Mouse (Mus musculus) c-Kit-positive CD71-negative TER-119-negative erythroid progenitor cells, embryonic 14.5 days (primary cell): ENCODE data around the gene Mustn1.

Experiments
- DNase-seq: peaks from one replicate; pipeline ENCODE4 v3.0.0-alpha.2; 2013; ENCODE audit warnings: low read depth

The Mustn1 gene

DNA sequence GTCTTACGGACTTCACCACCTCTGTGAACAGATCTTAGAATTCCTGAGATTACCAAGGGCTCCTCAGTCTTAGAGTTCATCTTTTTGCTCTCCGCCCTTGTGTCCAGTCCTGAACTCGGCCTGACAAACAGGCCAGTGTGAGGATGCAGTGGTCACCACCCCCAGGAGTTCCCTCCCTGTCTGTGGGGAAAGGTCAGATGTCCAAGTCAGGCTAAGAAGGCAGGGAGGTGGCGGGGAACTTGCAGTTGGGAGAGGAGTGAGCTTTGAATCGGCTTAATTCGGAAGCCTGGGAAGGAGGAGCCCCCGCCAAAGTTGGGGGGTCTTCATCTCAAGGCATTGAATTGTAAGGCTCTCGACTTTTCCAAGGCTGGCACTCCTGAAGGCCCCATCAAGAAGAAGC lies 1.3 kb downstream of the Mustn1 start:
- DNase-seq, result no peak

DNA sequence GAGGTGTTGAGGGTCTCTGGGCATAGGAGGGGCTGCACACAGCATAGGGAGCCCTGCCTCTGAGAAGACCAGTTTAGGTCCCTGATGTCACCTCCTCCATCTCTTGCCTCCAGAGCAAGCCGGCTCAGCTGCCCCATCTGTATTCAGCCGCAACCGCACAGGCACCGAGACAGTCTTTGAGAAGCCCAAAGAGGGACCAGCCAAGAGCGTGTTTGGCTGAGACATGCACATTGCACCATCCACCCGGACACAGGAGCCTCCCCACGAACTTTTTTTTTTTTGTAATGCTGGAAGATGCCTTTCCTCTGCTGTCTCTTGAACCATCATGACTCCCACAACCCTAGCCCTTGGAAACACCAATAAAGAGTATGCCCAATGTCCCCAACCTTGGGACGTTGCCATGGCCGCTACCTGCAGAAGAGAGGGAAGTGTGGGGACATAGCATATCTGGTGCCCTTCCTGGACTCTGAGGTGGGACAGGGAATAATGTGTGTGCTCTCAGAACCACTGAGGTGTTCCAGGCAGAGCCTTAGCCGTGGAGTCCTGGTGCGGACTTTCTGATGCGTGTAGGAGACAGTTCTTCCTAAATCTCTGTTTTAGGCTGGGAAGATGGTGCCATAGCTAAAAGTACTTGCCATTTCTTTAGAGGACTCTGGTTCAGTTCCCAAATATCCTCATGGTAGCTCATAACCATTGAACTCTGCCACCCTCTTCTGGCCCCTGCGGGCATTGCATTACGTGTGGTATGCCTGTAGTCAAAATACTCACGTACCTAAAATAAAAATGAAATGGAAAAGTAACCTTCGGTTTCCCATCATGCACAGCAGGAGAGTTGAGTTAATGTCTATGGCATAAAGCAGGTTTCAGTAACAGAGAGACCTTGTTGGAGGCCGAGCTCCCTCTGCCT lies 2.1 kb downstream of the Mustn1 start:
- DNase-seq, result peak; percentile 49

DNA sequence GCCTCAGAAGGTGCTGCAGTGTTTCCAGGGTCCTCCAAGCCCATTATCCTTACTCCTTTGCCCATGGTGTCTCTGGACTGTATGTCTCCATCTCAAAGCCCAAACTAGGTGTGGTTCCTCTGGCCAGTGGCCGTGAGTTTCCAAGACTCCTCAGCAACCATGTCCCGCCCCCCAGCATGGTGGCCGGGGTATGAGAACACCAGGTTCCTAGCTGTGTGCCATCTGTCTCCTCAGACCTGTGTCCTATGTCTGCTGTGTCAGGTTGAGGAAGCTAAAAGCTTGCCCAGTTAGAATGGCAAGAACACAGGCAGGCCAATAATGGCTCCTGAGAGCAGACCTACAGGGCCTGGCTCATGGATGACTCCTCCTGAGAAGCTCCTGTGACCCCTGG lies 2.7 kb downstream of the Mustn1 start:
- DNase-seq, result no peak

DNA sequence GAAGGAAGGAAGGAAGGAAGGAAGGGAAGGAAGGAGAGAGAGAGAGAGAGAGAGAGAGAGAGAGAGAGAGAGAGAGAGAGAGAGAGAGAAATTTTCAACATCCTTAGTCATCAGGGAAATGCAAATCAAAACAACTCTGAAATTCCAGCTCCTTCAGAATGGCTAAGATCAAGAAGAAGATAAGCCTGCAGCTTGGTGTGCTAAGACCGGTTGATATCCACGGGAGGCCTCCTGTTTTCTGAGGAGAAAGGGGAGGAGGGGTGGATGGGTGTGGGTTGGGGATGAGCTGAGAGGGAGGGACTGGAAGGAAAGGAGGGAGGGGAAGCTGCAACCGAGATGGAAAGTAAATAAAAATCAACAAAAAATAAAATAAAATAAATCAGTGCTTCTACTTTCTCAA lies 6.3 kb downstream of the Mustn1 start:
- DNase-seq, result no peak

GRCm38 (mm10) chr14:30886204-30886603 lies 7.2 kb downstream of the Mustn1 start, which contains the start of gene Itih4:
Gene Itih4, plus strand, starts transcription at chr14:30886476.
- DNase-seq, result no peak

DNA sequence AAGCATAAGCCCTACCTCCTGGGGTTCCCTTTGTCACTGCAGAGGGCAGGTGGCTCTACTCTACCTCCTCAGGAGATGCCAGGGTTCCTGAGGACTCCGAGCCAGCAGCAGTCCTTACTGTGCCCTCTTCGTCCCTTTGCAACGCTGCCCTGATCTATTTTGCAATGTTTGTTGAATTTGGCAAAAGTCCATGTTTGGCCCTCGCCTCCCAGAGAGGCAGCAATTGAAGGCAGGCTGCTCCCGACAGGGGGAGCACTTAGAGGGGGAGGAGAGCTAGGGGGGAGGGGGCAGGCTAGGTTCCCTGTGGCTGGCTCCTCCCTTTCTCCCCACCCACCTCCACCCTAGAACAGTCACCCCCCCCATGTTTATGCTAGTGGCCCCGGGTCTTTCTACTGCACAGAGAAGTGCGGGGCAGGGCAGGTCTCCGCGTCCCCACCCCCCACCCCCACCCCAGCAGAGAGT lies 9.3 kb downstream of the Mustn1 start:
- DNase-seq, result no peak

GRCm38 (mm10) chr14:30899972-30900371 lies 21.0 kb downstream of the Mustn1 start:
- DNase-seq, result no peak

GRCm38 (mm10) chr14:30902628-30903027 lies 23.6 kb downstream of the Mustn1 start:
- DNase-seq, result no peak

DNA sequence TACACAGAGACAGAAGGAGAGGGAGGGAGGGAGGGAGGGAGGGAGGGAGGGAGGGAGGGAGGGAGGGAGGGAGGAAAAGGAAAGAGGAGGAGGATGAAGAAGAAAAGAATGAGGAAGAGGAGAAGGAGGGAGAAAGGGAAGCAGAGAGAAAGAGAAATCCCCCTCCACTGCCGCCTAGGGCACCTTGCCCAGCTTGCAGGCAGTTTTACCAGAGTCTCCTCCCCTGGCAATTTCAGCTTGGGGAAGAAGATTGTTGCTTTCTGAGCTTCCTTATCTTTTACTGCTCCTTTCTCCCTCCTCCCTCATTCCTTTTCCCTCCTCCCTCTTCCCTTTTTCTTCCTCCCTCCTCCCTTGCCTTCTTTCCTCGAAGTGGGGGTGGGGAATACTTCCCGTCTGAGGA lies 24.0 kb downstream of the Mustn1 start:
- no peak for DNase-seq

DNA sequence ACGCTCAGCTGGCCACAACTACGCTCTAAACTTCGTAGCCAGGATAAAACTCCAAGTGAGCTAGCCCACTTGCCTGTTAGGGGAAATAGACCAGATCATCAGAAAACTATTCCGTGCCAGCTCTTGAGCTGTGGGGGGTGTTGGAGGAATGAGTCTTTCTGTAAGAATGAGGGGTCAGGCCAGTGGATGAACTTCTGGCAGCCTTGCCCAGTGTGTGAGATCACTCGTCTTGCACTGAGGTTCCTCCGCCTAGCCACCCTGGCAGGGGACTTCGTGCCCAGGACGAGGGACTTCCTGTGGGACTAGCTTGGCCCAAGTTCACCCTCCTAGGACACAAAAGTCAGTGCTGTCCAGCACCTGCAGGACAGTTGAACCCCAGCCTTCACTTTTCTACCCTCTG lies 25.3 kb downstream of the Mustn1 start:
- DNase-seq, result no peak

- no peak for DNase-seq
Measured at GRCm38 (mm10) chr14:30906001-30906400, 27.0 kb downstream of the Mustn1 start.

DNA sequence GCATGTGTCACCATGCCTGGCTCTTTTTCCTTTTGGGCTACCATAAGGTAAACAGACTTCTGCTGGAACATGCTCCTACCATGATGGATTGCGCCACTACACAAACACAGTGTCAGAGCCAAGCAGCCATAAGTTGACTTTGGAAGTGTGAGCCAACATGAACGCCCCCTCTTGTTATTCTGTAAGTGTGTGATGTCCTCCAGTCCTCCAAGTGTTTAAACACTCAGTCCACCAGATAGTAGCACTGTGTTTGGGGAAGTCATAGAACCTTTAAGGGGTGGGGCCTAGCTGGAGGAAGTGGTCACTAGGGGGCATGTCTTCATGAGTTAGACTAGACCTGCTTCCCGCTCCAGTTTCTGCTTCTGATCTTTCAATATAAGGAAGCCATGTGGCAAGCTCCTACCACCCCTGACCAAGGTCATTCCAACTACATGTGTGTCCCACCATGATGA lies 28.8 kb downstream of the Mustn1 start:
- peak; percentile 33 for DNase-seq

DNA sequence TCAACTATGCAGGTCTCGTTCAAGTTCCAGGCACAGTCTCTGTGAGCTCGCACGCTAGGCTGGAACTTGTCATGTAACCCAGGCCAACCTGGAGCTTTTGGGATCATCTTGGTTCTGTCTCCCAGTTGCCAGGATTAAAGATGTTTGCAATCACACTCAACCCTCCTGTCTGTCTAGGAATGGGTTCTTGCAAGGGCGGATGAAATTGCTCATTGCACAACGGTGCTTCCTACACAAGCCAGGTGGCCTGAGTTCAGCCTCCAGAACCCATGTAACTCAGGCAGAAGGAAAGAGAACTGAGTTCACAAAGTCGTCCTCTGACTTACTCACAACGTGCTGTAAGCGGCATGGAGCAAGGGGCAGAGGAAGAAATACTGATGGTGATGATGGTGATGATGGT lies 32.1 kb downstream of the Mustn1 start:
- DNase-seq, result no peak

GRCm38 (mm10) chr14:30912641-30913040 lies 33.6 kb downstream of the Mustn1 start:
- DNase-seq, result no peak

- DNase-seq, result no peak
Measured at GRCm38 (mm10) chr14:30913404-30913803, 34.4 kb downstream of the Mustn1 start.

GRCm38 (mm10) chr14:30916516-30916915 lies 37.5 kb downstream of the Mustn1 start:
- no peak for DNase-seq

- no peak for DNase-seq
Measured at GRCm38 (mm10) chr14:30922053-30922670, 43.2 kb downstream of the Mustn1 start.

GRCm38 (mm10) chr14:30923375-30924105 lies 44.5 kb downstream of the Mustn1 start, which contains the start of gene Itih3:
Gene Itih3, minus strand, starts transcription at chr14:30923760.
- no peak for DNase-seq

DNA sequence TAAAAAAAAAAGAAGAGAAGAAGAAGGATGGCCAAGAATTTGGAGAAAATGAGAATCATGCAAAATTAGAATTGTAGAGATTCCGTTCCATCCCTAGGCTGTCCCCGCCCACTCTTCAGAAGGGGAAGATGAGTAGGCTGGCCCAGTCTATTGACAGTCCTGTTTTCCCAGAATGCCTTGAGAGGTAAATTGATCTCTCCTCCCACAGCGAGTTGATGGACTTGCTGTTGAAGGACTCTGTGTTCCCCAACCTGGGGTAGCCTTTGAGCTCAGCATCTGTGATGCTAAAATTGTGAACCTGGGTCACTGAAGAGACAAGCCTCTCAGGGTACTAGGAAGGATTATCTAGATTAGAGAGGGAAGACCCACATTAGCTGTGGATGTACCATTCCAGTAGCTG lies 46.5 kb downstream of the Mustn1 start:
- DNase-seq, result no peak

DNA sequence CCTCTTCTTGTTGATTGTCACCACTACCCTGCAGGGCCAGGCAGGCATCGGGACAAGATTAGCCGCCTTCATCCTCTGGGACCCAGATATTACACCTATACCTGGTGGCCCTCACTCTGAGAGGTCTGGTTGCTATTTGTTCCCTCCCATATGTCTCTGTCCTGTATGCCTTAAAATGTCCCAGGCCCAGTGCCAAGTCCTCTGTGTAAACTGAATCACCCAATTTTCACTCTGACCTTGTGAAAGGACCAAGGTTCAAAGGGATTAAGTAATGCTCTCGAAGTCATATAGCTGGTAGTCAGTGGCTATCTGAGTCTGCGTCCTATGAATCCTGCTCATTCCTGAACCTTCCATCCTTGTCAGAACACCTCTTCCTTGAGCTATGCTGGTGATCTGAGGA lies 51.4 kb downstream of the Mustn1 start:
- DNase-seq, result no peak
